Mouse (Mus musculus): ENCODE results near the gene Ppie. TPM values are rescaled to one million over a fixed set of nuclear protein-coding genes. Genes with fewer than 3 reads are reported as not detected.
"Not testable (repeated sequence)": the region's sequence is repeated elsewhere in the genome, so short reads cannot be mapped to it uniquely, and the experiment has no call there.

The Ppie gene
- total RNA-seq (2021), result 10 to 100 TPM; 17.5 to 21.5 TPM
- long read RNA-seq, experiment 1, transcript Ppie-201 (10 exons, 1,188 nt), result major isoform, 13 of 23 reads
- long read RNA-seq, experiment 1, partial matches to known transcripts, result 1 of 23 reads
- long read RNA-seq, experiment 1, other reads (novel, unspliced or antisense), result 9 of 23 reads
- long read RNA-seq, experiment 2, transcript Ppie-201 (10 exons, 1,188 nt), result major isoform, 23 of 30 reads
- long read RNA-seq, experiment 2, partial matches to known transcripts, result 1 of 30 reads
- long read RNA-seq, experiment 2, other reads (novel, unspliced or antisense), result 6 of 30 reads

DNA sequence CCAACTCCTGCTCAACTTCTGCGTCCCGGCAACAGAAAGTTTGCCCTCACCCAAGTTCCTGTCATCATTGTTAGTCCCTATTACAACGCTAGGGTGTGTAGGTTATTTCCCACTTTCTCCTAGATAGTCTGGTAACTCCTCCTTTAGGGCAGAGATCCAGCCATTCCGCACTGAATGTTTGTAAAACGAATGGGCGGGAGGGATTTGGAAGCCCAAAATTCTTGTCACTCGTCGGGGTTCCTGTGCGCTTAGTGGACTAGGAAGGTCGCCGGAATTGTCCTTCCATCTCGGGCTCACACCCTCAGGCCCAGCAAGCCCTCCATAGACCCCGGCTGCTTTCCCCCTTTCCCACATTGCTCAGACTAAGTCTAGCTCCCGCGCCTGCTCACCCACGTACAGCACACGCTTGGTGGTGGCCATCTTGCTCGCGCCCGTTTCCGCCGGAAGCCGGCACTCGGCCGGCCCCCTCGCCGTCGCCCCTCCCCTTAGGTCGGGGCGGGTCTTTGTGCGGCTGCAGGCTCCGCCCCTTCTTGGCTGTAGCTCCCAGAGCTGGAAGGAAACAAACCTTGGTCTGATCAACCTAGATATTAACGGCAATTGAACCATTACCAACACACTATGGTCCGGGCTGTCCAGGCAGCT, at the start of gene Ppie:
Ppie (minus strand) TSS at position 439 of the 642 bp plus-strand sequence.
- DNase-seq (ENCODE audit: low spot score in 2 of 2), result peak; percentile 74 to 79

DNA sequence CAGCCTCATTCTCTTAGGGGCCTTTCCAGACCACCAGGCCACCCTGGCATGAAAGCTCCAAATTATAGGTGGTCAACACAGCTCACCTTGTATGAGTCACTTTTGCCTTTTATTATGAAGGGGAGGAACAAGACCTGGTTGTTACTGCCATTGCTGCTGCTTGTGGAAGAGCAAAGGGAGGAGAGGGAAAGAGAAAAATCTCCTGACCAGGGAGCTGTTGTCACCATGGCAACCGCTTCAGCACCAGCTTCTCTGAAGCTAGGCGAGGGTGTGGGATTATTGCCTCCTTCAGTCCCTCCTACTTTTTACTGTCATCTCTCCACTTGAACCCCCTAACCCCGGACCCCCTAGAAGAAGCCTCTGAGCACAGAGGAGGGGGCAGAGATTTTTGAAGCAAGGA, 45.1 kb upstream of the Ppie start:
- DNase-seq (ENCODE audit: low spot score in 2 of 2), result peak in 1 of 2 experiments; percentile 47

DNA sequence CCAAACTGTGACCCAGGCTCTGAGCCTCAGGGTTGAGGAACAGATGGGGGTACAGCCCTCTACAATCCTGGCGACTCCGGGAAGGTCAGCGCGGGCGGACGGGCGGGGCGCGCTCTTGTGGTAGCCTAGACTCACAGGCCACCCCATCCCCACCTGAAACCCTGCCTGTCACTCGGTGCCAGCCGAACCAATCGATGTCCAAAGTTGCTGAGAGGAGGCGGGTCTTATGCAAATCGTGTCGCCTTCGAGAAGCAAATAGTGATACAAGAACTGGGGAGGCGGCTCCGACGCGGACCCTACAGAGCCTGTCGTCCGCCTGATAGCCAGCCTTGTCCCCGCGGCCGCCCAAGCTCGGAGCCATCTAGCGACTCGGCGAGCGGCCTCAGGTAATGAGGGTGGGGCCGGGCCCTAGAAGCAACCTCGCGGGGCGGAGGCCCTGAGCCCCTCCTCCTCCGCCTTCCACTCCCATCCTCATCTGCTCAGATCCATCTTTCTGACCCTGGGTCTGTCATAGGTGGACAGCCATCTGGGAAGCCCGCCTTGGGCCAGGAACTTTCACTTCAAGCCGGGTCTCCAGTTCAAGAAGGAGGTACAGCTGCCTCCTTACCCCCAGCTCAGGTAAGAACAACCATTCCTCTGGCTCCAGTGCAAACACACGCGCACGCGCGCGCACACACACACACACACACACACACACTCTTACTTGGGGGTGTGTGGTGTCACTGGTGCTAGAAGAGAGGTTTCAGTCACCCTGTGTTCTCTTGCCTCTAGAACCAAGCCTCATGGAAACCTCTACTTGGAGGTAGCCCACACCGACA, 43.7 kb upstream of the Ppie start:
- DNase-seq (ENCODE audit: low spot score in 2 of 2), result peak; percentile 90 to 93

DNA sequence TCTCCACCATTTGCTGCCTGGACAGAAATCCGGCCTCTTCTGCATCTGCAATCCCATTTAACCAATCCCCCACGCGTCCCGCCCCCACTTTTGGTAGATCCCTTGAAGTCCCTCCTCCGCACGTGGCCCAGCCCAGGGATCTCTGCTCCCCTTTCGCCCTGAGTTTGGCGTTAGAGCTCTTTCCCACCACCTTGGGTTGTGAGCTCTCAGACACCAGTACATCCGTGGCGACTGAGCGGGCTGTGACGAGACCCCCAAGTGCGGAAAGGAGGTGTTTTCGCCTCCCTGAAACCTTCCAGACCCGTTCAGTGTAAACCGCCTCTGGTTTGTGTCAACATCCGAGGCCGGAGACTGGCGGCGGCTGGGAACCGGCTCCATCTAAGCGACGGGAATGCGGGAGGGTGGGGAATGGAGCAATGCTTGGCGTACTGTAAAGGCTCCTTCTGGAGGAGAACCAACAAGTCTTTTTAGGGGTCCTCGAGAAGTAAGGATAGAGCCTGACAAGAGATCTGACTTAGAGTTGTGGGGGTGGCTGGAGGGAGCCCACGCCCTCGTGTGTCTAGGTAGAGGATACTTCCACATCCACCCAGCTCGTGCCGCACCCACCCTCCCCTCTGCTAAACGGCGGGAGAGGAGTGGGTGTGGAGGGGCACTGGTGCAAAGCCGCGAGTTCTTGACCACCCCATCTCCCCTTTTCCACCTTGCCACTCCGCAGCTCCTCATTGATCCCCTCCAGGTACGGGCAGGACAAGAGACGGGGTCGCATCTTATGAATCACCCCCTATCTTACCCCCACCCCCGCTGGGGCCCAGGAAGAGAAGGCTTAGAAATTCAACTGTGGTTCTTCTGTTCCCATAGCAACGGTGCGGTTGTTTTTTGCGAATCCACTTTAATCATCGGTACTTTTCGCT, 42.8 kb upstream of the Ppie start, which contains the start of gene Hpcal4:
Hpcal4 (plus strand) TSS at position 900 of the 911 bp plus-strand sequence.
- DNase-seq (ENCODE audit: low spot score in 2 of 2), result peak; percentile 36 to 50

DNA sequence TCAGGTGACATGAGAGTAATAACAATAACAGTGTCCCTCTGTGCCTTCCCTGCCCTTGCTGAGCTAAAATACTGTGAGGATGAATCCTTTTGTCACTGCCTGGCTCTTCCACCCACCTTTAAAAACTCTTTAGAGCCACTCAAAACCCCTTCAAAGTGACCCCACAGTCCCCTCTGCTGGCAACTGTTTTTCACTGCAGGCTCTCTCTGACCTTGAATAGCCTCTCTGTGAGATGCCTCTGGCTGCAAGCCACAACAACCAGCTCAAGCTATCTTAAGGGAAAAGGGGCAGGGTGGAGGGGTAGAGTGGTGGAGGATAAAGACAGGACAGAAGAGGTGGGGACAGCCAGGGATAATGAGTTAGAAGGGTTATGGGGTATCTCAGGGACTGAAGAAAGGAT, 32.1 kb upstream of the Ppie start:
- no peak for DNase-seq (ENCODE audit: low spot score in 2 of 2)

DNA sequence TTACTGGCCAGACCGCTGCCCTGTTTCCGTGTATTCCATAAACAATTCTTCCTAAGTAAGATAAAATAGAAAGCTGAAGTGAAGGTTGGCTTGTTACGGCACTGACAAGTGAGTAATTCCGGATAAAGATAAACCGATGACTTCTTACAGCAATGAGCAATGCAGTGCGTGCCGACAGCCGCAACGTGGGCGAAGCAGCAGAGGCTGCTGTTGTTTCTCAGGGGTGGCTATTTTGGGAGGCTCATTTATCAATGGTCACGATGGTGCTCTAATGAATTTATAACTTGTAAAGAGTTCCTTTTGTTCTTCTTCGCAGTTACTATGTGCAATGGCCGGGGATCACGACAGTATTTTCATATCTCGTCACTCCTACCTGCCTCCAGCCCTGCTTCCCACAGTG, 24.4 kb upstream of the Ppie start:
- no peak for DNase-seq (ENCODE audit: low spot score in 2 of 2)

DNA sequence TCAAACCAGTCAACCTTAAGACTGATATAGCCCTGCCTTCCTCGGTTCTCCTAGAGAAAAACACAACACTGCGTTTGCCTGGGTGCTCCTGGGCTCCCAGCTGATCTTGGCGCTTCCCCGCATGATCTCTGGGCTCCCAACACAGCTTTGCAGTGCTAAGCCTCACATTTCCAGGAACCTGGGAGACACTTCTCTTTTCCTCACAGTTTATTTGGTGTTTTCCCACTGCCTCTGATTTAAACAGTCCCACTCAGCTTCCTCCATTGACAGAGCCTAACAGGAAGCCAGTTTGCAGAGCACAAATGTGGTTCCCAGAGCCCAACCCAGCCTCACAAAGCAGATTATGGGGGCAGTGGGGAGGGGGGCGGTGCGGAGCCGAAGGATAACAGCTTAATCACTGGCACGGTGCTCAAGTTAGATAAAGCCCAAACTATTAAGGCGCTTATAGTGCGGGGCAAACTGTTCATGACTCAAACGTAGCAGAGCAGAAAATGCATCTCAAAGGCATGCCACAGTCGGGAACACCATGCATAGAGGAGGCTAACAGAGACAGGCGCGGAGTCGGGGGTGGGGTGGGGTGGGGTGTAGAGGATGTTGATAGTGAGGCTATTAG, 22.7 kb upstream of the Ppie start:
- DNase-seq (ENCODE audit: low spot score in 2 of 2), result peak in 1 of 2 experiments; percentile 28

DNA sequence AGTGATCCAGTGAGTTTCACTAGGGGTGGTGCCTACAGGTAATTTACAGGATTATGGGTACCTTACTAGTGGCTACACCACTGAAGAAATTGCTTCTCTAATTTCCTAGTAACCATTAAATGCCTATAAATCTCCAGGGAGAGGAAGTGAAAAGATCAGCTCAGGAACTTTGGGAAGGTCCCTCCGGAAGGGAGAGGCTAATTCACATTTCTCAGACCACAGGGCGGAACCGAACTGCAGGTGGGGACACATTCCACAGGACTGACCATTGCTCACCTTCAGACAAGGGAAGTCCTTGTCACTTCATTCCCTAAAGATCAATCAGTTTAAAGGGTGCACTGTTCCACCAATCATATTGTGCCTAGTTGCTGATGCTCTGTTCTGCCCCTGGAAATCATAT, 21.5 kb upstream of the Ppie start:
- not testable (repeated sequence) for DNase-seq (ENCODE audit: low spot score in 2 of 2)

DNA sequence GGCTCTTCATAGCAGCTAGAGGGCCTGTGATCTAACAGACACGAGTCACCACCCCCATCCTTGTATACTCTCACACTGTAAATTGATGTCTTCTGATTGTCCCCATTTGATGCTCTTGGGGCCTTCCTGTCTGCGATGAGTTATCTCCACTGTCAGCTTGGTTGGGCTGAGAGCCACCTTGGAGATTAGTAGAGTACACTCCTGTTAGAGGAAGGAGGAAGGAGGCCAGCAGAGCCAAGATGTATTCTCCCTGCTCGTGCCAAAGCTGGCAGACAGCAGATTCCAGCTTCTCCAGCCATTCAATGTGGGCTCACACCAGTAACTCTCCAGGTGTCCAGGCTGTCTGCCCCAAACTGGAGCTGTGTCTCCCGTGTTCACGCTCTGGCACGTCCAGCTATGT, 20.8 kb upstream of the Ppie start:
- DNase-seq (ENCODE audit: low spot score in 2 of 2), result no peak

DNA sequence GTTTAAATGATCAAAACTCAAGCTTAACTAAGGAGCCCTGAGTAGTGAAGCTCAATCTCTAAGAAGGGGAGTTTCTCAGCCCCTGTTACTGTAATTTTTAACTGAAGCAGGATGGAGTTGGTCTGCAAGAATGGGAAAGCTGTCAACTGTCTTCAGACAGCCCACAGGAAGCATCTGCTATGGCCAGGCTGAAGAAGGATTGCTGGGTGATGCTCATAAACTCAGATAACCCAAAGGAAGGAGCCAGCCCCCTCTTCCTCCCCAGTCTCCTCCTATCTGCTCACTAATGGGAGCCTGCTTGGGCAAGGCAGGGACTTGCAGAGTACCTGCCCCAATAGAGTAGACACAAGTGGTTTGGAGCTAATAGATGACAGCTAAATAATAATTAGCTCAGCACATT, 16.1 kb upstream of the Ppie start:
- no peak for DNase-seq (ENCODE audit: low spot score in 2 of 2)

DNA sequence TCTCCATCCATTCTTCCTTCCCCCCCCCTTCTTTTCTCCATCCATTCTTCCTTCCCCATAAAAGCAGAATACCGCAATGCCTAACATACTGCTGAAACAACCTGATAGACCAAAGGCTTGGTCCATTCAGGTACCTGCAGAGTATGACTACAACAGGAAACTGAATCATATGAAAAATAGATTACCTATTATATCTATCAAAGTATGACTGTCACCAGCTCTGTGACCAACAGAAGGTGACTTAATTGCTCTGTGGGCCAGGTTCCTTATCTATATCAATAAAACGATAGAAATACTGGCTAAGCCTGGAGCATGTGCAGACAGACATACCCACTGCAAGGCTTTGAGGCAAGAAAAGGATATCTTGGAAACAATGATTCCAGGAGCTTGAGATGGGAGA, 15.7 kb upstream of the Ppie start:
- DNase-seq (ENCODE audit: low spot score in 2 of 2), result no peak

DNA sequence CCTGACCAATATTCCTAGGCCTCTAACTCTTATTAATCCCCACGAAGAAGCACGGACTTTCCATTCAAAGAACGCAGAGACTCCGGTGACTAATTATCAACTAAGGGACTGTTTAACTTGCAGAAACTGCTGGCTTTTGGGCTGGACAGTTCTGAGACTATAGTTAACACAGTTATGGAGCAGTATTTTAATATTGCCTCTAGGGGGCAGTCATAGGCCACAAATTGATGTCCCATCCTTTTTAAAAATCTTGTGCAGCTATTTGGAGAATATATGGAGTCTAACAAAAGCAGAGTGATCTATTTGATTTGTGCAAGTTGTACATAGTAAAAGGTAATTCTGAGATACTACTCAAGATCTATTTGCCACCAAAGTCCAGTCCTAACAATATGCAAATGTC, 15.3 kb upstream of the Ppie start:
- DNase-seq (ENCODE audit: low spot score in 2 of 2), result peak; percentile 28 to 84

DNA sequence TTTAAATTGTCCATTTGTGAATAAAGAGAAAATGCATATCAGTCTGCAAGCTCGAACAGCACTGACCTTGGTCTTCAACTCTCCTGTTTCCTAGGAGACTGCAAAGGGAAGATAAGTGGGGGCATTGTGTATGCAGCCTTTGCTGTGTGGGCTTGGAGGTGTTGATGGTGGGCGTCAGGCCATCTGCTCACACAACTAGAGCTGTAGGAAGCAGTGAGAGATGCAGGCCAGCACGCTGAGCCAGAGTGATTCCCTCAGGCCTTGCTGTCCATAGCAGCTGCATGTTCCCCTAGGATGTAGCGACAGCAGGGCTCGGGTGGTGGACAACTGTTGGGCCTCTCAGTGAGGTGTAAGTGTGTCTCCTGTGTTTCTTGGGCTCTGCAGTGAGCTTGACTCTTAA, 13.2 kb upstream of the Ppie start:
- DNase-seq (ENCODE audit: low spot score in 2 of 2), result peak; percentile 41 to 63

DNA sequence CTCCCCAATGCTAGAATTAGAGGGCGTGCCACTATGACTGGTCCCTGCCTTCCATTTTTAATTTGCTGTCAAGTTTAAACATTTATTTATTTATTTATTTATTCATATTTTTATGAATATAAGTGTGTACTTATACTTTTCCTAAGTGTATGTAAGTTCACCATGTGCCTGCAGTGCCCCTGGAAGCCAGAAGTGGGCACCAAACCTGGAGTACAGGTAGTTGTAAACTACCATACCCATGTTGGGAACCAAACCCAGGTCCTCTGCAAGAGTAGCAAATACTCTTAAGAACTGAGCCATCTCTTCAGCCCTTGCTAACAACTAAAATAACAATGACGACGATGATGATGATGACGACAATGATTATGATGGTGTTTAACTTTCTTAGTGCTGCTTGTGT, 12.3 kb upstream of the Ppie start:
- DNase-seq (ENCODE audit: low spot score in 2 of 2), result no peak

DNA sequence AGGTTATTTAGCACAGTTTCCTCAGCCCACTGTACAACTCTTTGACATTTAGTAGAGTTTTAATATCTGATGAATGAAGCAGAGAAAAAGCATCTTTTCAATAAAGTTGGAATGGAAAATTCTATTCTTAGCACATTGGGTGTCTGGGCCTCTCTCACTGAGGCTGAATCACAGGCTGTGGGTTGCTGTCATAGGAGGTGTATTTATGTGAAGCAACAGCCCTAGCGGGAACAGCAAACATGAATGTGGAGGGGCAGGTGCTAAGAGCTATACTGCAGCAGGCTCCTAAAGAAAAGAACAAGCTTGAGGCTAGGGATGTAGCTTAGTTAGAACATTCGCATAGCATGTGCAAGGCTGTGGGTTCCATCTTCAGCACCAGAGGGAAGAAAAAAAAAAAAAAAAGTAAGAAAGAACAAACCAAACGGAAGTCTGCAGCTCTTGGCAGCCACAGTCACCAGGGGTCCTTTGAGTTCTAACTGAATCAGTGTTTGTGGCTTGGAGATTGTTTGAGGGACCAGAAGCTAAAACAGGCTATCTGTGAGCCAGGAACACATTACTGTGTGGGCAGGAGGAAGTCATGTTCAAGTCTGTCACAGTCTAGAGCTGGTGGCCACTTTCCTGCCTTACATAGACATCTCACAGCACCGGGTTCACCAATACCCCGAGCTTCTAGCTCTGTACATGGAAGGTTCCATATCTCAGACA, 7.8 kb upstream of the Ppie start:
- peak in 1 of 2 experiments; percentile 36 for DNase-seq (ENCODE audit: low spot score in 2 of 2)

DNA sequence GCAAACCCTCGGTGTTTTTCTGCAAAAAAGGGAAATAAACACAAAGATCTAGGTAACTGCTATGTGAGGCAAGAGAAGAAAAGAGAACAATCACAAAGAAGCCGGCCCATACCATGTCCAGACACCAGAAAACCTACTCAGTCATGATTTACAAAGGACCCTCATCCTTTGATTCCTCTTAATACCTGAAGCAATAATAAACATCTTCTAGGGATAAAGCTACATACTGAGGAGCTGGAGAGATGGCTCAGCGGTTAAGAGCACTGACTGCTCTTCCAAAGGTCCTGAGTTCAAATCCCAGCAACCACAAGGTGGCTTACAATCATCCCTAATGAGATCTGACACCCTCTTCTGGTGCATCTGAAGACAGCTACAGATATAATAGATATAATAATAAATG, 2.2 kb downstream of the Ppie start:
- DNase-seq (ENCODE audit: low spot score in 2 of 2), result no peak

DNA sequence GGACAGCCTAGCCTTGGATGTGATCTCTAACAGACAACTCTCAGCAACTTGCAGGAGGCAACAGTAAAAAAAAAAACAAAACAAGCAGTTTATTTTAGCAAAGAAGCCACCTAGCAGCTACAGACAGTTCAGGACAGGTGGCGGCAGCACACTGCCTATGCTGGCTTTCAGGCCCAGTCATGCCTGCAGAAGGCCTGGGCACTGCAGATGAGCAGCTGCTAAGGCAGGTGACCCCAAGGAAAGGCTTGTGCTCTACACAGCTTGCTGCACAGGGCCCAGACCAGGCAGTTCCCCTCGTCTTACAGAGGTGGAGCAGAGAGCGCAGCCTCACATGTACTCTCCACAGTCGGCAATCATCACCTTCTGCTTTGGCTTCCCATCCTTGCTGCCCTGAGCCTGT, 12.7 kb downstream of the Ppie start:
- no peak for DNase-seq (ENCODE audit: low spot score in 2 of 2)

DNA sequence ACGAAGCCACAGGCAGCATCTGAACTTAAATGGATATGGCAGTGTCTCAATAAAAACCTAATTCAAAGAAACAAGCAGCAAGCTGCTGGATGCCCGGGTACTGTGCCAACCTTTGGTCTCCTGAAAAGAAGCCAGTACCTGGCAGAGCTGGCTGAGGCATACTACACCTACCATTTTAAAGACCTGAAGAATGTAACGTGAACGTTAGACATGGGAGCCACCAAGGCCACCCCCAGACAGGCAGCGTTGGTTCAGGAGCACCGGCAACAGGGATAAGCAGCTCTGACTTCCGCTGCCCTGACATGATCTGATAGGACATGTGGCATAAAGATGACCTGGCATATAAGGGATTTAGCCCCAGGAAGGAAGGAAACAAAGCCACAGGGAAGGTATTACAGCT, 13.1 kb downstream of the Ppie start:
- DNase-seq (ENCODE audit: low spot score in 2 of 2), result no peak

DNA sequence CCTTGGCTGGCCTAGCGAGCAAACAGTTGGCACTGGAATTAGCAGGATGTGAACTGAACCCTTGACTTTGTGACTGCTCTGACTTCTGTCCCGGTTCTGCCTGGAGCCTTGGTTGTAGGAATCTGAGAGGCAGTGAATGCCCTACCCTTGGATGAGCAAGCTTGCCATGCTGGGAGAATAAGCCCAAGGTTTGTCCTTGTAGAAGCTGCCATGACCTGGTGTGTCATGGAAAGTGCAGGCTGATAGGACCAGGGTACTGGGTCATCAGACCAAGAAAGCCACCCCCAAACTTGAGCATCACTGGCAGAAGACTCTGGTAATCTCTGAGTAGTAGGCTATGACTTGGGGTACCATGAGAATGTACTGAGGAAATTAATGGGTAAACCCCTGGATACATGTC, 18.5 kb downstream of the Ppie start:
- DNase-seq (ENCODE audit: low spot score in 2 of 2), result no peak

DNA sequence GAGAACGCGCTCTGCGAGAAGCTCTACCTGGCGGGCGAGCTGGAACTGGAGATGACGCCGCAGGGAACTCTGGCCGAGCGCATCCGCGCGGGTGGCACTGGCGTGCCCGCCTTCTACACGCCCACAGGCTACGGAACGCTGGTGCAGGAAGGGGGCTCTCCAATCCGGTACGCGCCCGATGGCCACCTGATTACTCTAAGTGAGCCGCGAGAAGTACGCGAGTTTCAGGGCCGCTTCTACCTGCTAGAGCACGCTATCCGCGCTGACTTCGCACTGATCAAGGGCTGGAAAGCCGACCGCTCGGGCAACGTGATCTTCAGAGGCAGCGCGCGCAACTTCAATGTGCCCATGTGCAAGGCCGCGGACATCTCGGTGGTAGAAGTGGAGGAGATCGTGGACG, 23.1 kb downstream of the Ppie start:
- peak in 1 of 2 experiments; percentile 17 for DNase-seq (ENCODE audit: low spot score in 2 of 2)

Measured in layer of hippocampus, postnatal 14 days (tissue).